Comparison of ENCODE assay signal across 8 mouse cellular contexts in the genomic region with DNA sequence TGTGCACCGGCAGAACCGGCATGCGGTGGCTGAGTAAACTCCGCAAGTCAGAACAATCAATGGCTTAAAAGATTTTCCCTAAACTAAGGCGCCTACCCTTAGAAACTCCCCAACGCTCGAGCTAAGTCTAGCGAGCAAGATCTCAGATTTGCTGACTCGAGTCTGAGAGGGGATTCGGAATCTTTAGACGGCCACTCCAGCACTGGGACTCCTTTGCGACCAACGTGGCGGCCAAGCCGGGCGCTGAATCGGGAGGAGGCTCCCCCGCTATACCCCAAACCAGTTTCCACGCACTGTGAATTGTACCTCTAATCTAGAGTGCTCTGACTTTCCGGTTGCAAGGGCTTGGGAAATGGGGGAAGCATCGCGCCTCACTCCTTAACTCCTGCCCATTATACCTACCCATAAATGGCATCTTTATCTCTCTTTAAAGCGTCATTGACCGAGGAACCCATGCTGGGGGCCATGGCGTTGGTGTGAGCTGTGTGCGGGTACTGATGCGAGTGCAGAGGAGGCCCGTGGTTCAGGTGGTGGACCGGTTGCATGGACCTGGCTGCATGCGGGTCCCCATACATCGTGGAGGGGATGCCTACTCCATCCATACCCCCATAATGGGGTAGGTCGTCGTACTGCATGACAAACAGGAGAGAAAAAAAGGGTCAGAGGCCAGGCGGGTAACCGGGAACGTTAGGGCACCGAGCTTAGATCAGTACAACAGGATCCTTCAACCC. TPM values are rescaled to one million over a fixed set of nuclear protein-coding genes. Genes with fewer than 3 reads are reported as not detected.
A peak's percentile ranks its signal among the peaks of the same experiment; 100 is the strongest.
DNase-seq lines count a peak whose midpoint lies in the region; ATAC-seq and TF ChIP-seq lines count a peak whose summit lies in the region.

No protein-coding gene starts in this region.

- no peak for TF ChIP-seq CTCF in lung, adult 2 months (IDR thresholded peaks at IDR 0.05; ENCODE audit: insufficient read depth, low read length)

- no peak for ATAC-seq in liver, embryonic 13.5 days (ENCODE audit: low read depth)

- H3K4me1 ChIP-seq in lung, adult 2 months (ENCODE audit: control insufficient read depth, insufficient read depth, low read length), result peaks cover 5% of the 10 kb centered on the region
- peaks cover 23% of the 10 kb centered on the region for H3K4me1 ChIP-seq in liver, embryonic 13.5 days (replicated peaks)

- H3K9ac ChIP-seq in liver, embryonic 13.5 days, result peak overlapping the region; percentile 74

- no peaks in the 10 kb centered on the region for H3K9me3 ChIP-seq in liver, embryonic 13.5 days (replicated peaks)

- peak overlapping the region; percentile 79 for H3K4me2 ChIP-seq in liver, embryonic 13.5 days

- intact Hi-C loops in heart, postnatal 10 days (cut with DNase I), result no loop called here

- H3K4me3 ChIP-seq in lung, adult 2 months (replicated peaks; ENCODE audit: extremely low read depth, low read depth, low read length), result peak overlapping the region; percentile 69
- peak overlapping the region; percentile 59 for H3K4me3 ChIP-seq in liver, embryonic 13.5 days (replicated peaks)

- H3K27ac ChIP-seq in liver, embryonic 13.5 days, result 0 out of 2 replicates have a peak overlapping the region, but pooled peaks have one; percentile 27

- WGBS in lung, adult 2 months, result 6% methylated on average over 37 of the region's 37 CpGs
- WGBS in liver, embryonic 13.5 days (ENCODE audit: insufficient replicate concordance), result under 1% methylated on average over 37 of the region's 37 CpGs

- TF ChIP-seq POLR2A in lung, adult 2 months (IDR thresholded peaks at IDR 0.05; ENCODE audit: borderline replicate concordance, extremely low read depth, low read depth, low read length), result no peak

- peaks cover 78% of the 10 kb centered on the region for H3K27me3 ChIP-seq in liver, embryonic 13.5 days
- H3K27me3 ChIP-seq in splenic B cell, adult 2 months (ENCODE audit: control insufficient read depth, insufficient read depth, low read length, poor library complexity, severe bottlenecking), result peaks cover 3% of the 10 kb centered on the region; the same call in 1 of the 2 replicates

- no peaks in the 10 kb centered on the region for H3K36me3 ChIP-seq in liver, embryonic 13.5 days
- no peaks in the 10 kb centered on the region for H3K36me3 ChIP-seq in splenic B cell, adult 2 months (ENCODE audit: control insufficient read depth, insufficient read depth, low read length, poor library complexity, severe bottlenecking)

- DNase-seq in lung, adult 2 months, result peak; percentile 28
- DNase-seq in lung, postnatal 25 days (ENCODE audit: low spot score), result no peak
- peak; percentile 70 for DNase-seq in embryo, embryonic 10.5 days (ENCODE audit: low spot score)
- peak; percentile 66 to 69 for DNase-seq in heart, postnatal 10 days
- no peak for DNase-seq in liver, embryonic 13.5 days
- peak; percentile 14 for DNase-seq in splenic B cell, adult 2 months (ENCODE audit: low read depth, low spot score)
- no peak for DNase-seq in left cerebral cortex, adult 8-10 months (ENCODE audit: low spot score in 2 of 2)
- no peak for DNase-seq in left cerebral cortex, adult 11 months (ENCODE audit: low spot score)

RNA-seq across cellular contexts. Expression of gene Meis1, which starts 2.9 kb away (rescaled TPM):
- polyA plus RNA-seq in lung, adult 2 months (2012; rRNA removed), result 26.0 and 31.3 TPM in 2 replicates
- total RNA-seq in heart, postnatal 10 days (2021), result 10 to 100 TPM; 26.9 to 44.1 TPM
- polyA plus RNA-seq in liver, embryonic 13.5 days (2015; fragmentation: Nextera tagmentation; extraction: Ambion mirVana), result 10.7 and 12.6 TPM in 2 replicates
- 10 to 100 TPM in 1 of 4 experiments, 1 to 10 TPM in 3; 6.9 to 10.6 (median 7.7) TPM for total RNA-seq in left cerebral cortex, adult 8-10 months (2022)

Comparison
In these comparisons a context has a peak if more than half of its experiments do, and no peak if none do; other contexts are left out.
1. DNase-seq: peak in lung, adult 2 months (single experiment), embryo, embryonic 10.5 days (single experiment), heart, postnatal 10 days (2 of 2) and splenic B cell, adult 2 months (single experiment); none in lung, postnatal 25 days (single experiment), liver, embryonic 13.5 days (single experiment), left cerebral cortex, adult 8-10 months (0 of 2) and left cerebral cortex, adult 11 months (single experiment).